Mouse (Mus musculus): ENCODE results near the gene Gpr171. TPM values are rescaled to one million over a fixed set of nuclear protein-coding genes. Genes with fewer than 3 reads are reported as not detected.
"Not testable (repeated sequence)": the region's sequence is repeated elsewhere in the genome, so short reads cannot be mapped to it uniquely, and the experiment has no call there.

Gpr171 gene
- polyA plus RNA-seq (2014; fragmentation: Nextera tagmentation; extraction: Ambion mirVana): 1.1 and 1.2 TPM in 2 replicates

GRCm38 (mm10) chr3:59101218-59101986 lies at the start of gene Gpr171:
Gpr171 (minus strand) TSS chr3:59101821.
- no peak within 1 kb of the TSS for H3K4me3 ChIP-seq (ENCODE audit: low read depth, low read length)
- no peaks in the 10 kb centered on the region for H3K27me3 ChIP-seq (replicated peaks; ENCODE audit: control insufficient read depth, insufficient read depth, low read length)
- no peak within 1 kb of the TSS for H3K4me2 ChIP-seq (ENCODE audit: low read length)
- H3K27ac ChIP-seq (ENCODE audit: low read depth): no peak within 1 kb of the TSS
- DNase-seq (ENCODE audit: low spot score) (no peak), ATAC-seq (replicated peaks; ENCODE audit: low FRiP score, low TSS enrichment, low read depth) (no peak)
- no peak within 1 kb of the TSS for H3K9ac ChIP-seq (ENCODE audit: low read length)
- 59% methylated on average over 6 of the region's 6 CpGs for WGBS
- H3K9me3 ChIP-seq (ENCODE audit: control insufficient read depth, low read length): no peaks in the 10 kb centered on the region
- no peaks in the 10 kb centered on the region for H3K4me1 ChIP-seq (replicated peaks; ENCODE audit: control insufficient read depth, insufficient read depth, low read length)
- H3K36me3 ChIP-seq (ENCODE audit: control insufficient read depth, insufficient read depth, low read length): no peaks in the 10 kb centered on the region

GRCm38 (mm10) chr3:59150624-59151023 lies 49.0 kb upstream of the Gpr171 start:
- no peaks in the 10 kb centered on the region for H3K36me3 ChIP-seq (ENCODE audit: control insufficient read depth, insufficient read depth, low read length)

GRCm38 (mm10) chr3:59149646-59150045 lies 48.0 kb upstream of the Gpr171 start:
- Histone ChIP-seq H3K4me3 (ENCODE audit: low read depth, low read length) (no peak overlapping the region), H3K36me3 (ENCODE audit: control insufficient read depth, insufficient read depth, low read length) (no peaks in the 10 kb centered on the region), H3K27me3 (replicated peaks; ENCODE audit: control insufficient read depth, insufficient read depth, low read length) (no peaks in the 10 kb centered on the region), H3K4me2 (ENCODE audit: low read length) (no peak overlapping the region), H3K4me1 (replicated peaks; ENCODE audit: control insufficient read depth, insufficient read depth, low read length) (no peaks in the 10 kb centered on the region), H3K9me3 (ENCODE audit: control insufficient read depth, low read length) (no peaks in the 10 kb centered on the region), H3K9ac (ENCODE audit: low read length) (no peak overlapping the region), H3K27ac (ENCODE audit: low read depth) (no peak overlapping the region)
- no peak for DNase-seq (ENCODE audit: low spot score)
- ATAC-seq (replicated peaks; ENCODE audit: low FRiP score, low TSS enrichment, low read depth): no peak

More at GRCm38 (mm10) chr3:59150624-59151023, 49.0 kb upstream of the Gpr171 start:
- no peaks in the 10 kb centered on the region for H3K4me1 ChIP-seq (replicated peaks; ENCODE audit: control insufficient read depth, insufficient read depth, low read length)
- ATAC-seq (replicated peaks; ENCODE audit: low FRiP score, low TSS enrichment, low read depth) (no peak), DNase-seq (ENCODE audit: low spot score) (no peak)
- 95% methylated on average over 2 of the region's 2 CpGs for WGBS
- no peaks in the 10 kb centered on the region for H3K27me3 ChIP-seq (replicated peaks; ENCODE audit: control insufficient read depth, insufficient read depth, low read length)
- H3K4me3 ChIP-seq (ENCODE audit: low read depth, low read length): no peak overlapping the region
- H3K27ac ChIP-seq (ENCODE audit: low read depth): no peak overlapping the region
- no peak overlapping the region for H3K9ac ChIP-seq (ENCODE audit: low read length)
- no peaks in the 10 kb centered on the region for H3K9me3 ChIP-seq (ENCODE audit: control insufficient read depth, low read length)
- no peak overlapping the region for H3K4me2 ChIP-seq (ENCODE audit: low read length)

- H3K27ac ChIP-seq (ENCODE audit: low read depth): no peak overlapping the region
- H3K27me3 ChIP-seq (replicated peaks; ENCODE audit: control insufficient read depth, insufficient read depth, low read length): no peaks in the 10 kb centered on the region
- H3K9ac ChIP-seq (ENCODE audit: low read length): no peak overlapping the region
- no peak overlapping the region for H3K4me3 ChIP-seq (ENCODE audit: low read depth, low read length)
- ATAC-seq (replicated peaks; ENCODE audit: low FRiP score, low TSS enrichment, low read depth): no peak
- 73% methylated on average over 5 of the region's 5 CpGs for WGBS
- H3K9me3 ChIP-seq (ENCODE audit: control insufficient read depth, low read length): no peaks in the 10 kb centered on the region
- H3K4me1 ChIP-seq (replicated peaks; ENCODE audit: control insufficient read depth, insufficient read depth, low read length): no peaks in the 10 kb centered on the region
- H3K36me3 ChIP-seq (ENCODE audit: control insufficient read depth, insufficient read depth, low read length): no peaks in the 10 kb centered on the region
- no peak for DNase-seq (ENCODE audit: low spot score)
- H3K4me2 ChIP-seq (ENCODE audit: low read length): no peak overlapping the region
These were observed 43.6 kb upstream of the Gpr171 start for GRCm38 (mm10) chr3:59145194-59145593.

- ATAC-seq (replicated peaks; ENCODE audit: low FRiP score, low TSS enrichment, low read depth) (no peak), DNase-seq (ENCODE audit: low spot score) (no peak)
- Histone ChIP-seq H3K9ac (ENCODE audit: low read length) (no peak overlapping the region), H3K27ac (ENCODE audit: low read depth) (no peak overlapping the region), H3K36me3 (ENCODE audit: control insufficient read depth, insufficient read depth, low read length) (no peaks in the 10 kb centered on the region), H3K27me3 (replicated peaks; ENCODE audit: control insufficient read depth, insufficient read depth, low read length) (no peaks in the 10 kb centered on the region), H3K4me3 (ENCODE audit: low read depth, low read length) (no peak overlapping the region), H3K9me3 (ENCODE audit: control insufficient read depth, low read length) (no peaks in the 10 kb centered on the region), H3K4me1 (replicated peaks; ENCODE audit: control insufficient read depth, insufficient read depth, low read length) (no peaks in the 10 kb centered on the region), H3K4me2 (ENCODE audit: low read length) (no peak overlapping the region)
- WGBS: 68% methylated on average over 8 of the region's 8 CpGs
These were observed 40.1 kb upstream of the Gpr171 start for GRCm38 (mm10) chr3:59141507-59142305.

- not testable (repeated sequence) for ATAC-seq (replicated peaks; ENCODE audit: low FRiP score, low TSS enrichment, low read depth); H3K27me3 ChIP-seq (replicated peaks; ENCODE audit: control insufficient read depth, insufficient read depth, low read length); H3K4me2 ChIP-seq (ENCODE audit: low read length); H3K27ac ChIP-seq (ENCODE audit: low read depth); H3K9me3 ChIP-seq (ENCODE audit: control insufficient read depth, low read length); H3K4me1 ChIP-seq (replicated peaks; ENCODE audit: control insufficient read depth, insufficient read depth, low read length); H3K9ac ChIP-seq (ENCODE audit: low read length); DNase-seq (ENCODE audit: low spot score); H3K4me3 ChIP-seq (ENCODE audit: low read depth, low read length); H3K36me3 ChIP-seq (ENCODE audit: control insufficient read depth, insufficient read depth, low read length)
- 90% methylated on average over 4 of the region's 4 CpGs for WGBS
These were observed 39.3 kb upstream of the Gpr171 start for GRCm38 (mm10) chr3:59140941-59141340.

- Histone ChIP-seq H3K36me3 (ENCODE audit: control insufficient read depth, insufficient read depth, low read length) (no peaks in the 10 kb centered on the region), H3K9ac (ENCODE audit: low read length) (no peak overlapping the region), H3K4me1 (replicated peaks; ENCODE audit: control insufficient read depth, insufficient read depth, low read length) (no peaks in the 10 kb centered on the region), H3K9me3 (ENCODE audit: control insufficient read depth, low read length) (no peaks in the 10 kb centered on the region), H3K27ac (ENCODE audit: low read depth) (no peak overlapping the region), H3K4me3 (ENCODE audit: low read depth, low read length) (no peak overlapping the region), H3K27me3 (replicated peaks; ENCODE audit: control insufficient read depth, insufficient read depth, low read length) (no peaks in the 10 kb centered on the region), H3K4me2 (ENCODE audit: low read length) (no peak overlapping the region)
- ATAC-seq (replicated peaks; ENCODE audit: low FRiP score, low TSS enrichment, low read depth): no peak
- 53% methylated on average over 2 of the region's 2 CpGs for WGBS
- DNase-seq (ENCODE audit: low spot score): no peak
These were observed 38.5 kb upstream of the Gpr171 start for GRCm38 (mm10) chr3:59140115-59140514.

GRCm38 (mm10) chr3:59139651-59140051 lies 38.0 kb upstream of the Gpr171 start:
- no peak overlapping the region for H3K4me2 ChIP-seq (ENCODE audit: low read length)
- no peaks in the 10 kb centered on the region for H3K36me3 ChIP-seq (ENCODE audit: control insufficient read depth, insufficient read depth, low read length)
- ATAC-seq (replicated peaks; ENCODE audit: low FRiP score, low TSS enrichment, low read depth) (no peak), DNase-seq (ENCODE audit: low spot score) (no peak)
- no peaks in the 10 kb centered on the region for H3K27me3 ChIP-seq (replicated peaks; ENCODE audit: control insufficient read depth, insufficient read depth, low read length)
- no peak overlapping the region for H3K27ac ChIP-seq (ENCODE audit: low read depth)
- no peak overlapping the region for H3K4me3 ChIP-seq (ENCODE audit: low read depth, low read length)
- H3K9ac ChIP-seq (ENCODE audit: low read length): no peak overlapping the region
- H3K9me3 ChIP-seq (ENCODE audit: control insufficient read depth, low read length): no peaks in the 10 kb centered on the region
- H3K4me1 ChIP-seq (replicated peaks; ENCODE audit: control insufficient read depth, insufficient read depth, low read length): no peaks in the 10 kb centered on the region
